Mouse (Mus musculus) stomach, postnatal 0 days (tissue): ENCODE data around the gene Tat.

Experiments
- CTCF ChIP-seq: IDR thresholded peaks from 2 replicates; pipeline ENCODE4 v1.5.1; 2016; ENCODE audit warnings: antibody characterized with exemption, low read depth, mild to moderate bottlenecking, moderate library complexity
- EP300 ChIP-seq: optimal IDR thresholded peaks from 2 replicates; pipeline ENCODE3; 2016; ENCODE audit warnings: antibody characterized with exemption

DNA sequence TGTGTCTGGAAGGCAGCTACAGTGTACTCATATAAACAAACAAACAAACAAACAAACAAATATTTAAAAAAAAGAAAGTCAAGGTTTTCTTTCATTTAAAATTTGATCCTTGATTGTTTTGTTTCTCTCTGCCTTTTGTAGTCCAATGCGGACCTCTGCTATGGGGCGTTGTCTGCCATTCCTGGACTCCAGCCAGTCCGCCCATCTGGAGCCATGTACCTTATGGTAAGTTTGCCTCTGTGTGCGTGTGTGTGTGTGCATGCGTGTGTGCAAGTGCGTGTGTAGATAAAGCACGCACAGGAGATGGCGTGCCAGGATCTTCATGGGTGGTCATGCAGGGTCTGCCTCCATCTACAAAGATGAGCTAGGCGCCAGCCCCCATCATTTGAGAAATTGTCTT lies 7.1 kb downstream of the Tat start:
- TF ChIP-seq CTCF (no peak), EP300 (no peak)
